Mouse (Mus musculus): Measurements from ENCODE around the gene 1500015O10Rik. TPM values are rescaled to one million over a fixed set of nuclear protein-coding genes. Genes with fewer than 3 reads are reported as not detected.

Gene 1500015O10Rik
- polyA plus RNA-seq (2012; fragmentation: generic; extraction: Trizol): 10 to 100 TPM in 1 of 2 experiments, not detected in 1; 28.6 TPM

GRCm38 (mm10) chr1:43730491-43730924, at the start of gene 1500015O10Rik:
1500015O10Rik (plus strand) TSS chr1:43730602.

Other genes starting within 250 kb of the 1500015O10Rik start
- 10 to 100 TPM in 1 of 2 experiments, 1 to 10 TPM in 1; 4.8 to 32.3 TPM for gene Uxs1, start 97.2 kb downstream of the 1500015O10Rik start, polyA plus RNA-seq (2012; fragmentation: generic; extraction: Trizol)
- 1 to 10 TPM; 2.3 to 6.0 TPM for gene Tpp2, start 203.0 kb downstream of the 1500015O10Rik start, polyA plus RNA-seq (2012; fragmentation: generic; extraction: Trizol)